Mouse (Mus musculus) spleen, adult 2 months (tissue): Measurements from ENCODE around the gene Slc30a1. TPM values are rescaled to one million over a fixed set of nuclear protein-coding genes. Genes with fewer than 3 reads are reported as not detected.

Experiments
- DNase-seq, 2 experiments: peaks; one replicate each; pipeline versions ENCODE4 v3.0.0 to v3.0.0-alpha.2; 2012 to 2021; ENCODE audit warnings: low spot score in 2 of 2, low read depth in 1 of 2
- H3K27ac ChIP-seq: fragments of 200-500 bp; 2 replicates; pipeline ENCODE4 v1.5.1; 2012; ENCODE audit warnings: low read length, inconsistent platforms; ENCODE audit not compliant: insufficient read depth
- H3K27me3 ChIP-seq: fragments of 200-500 bp; 2 replicates; pipeline ENCODE4 v1.6.1; 2012; ENCODE audit warnings: mild to moderate bottlenecking, moderate library complexity, low read length, inconsistent platforms; ENCODE audit not compliant: control insufficient read depth, insufficient read depth
- H3K36me3 ChIP-seq: fragments of 200-500 bp; 2 replicates; pipeline ENCODE4 v1.6.1; 2012; ENCODE audit warnings: mild to moderate bottlenecking, low read length, inconsistent platforms; ENCODE audit not compliant: control insufficient read depth, insufficient read depth
- H3K4me1 ChIP-seq: fragments of 200-500 bp; 2 replicates; pipeline ENCODE4 v1.6.1; 2011; ENCODE audit warnings: inconsistent platforms; ENCODE audit not compliant: control insufficient read depth, insufficient read depth, insufficient read length
- H3K4me3 ChIP-seq: fragments of 200-500 bp; 2 replicates; pipeline ENCODE4 v1.5.1; 2011; ENCODE audit warnings: mild to moderate bottlenecking, inconsistent platforms; ENCODE audit not compliant: insufficient read depth, insufficient read length; ENCODE audit errors: extremely low read depth
- CTCF ChIP-seq: fragments of 200-500 bp; IDR thresholded peaks from 2 replicates; pipeline ENCODE4 v1.5.1; 2011; ENCODE audit warnings: mild to moderate bottlenecking, inconsistent platforms; ENCODE audit not compliant: insufficient read depth, insufficient read length, insufficient replicate concordance; ENCODE audit errors: extremely low read depth
- POLR2A ChIP-seq: fragments of 200-500 bp; IDR thresholded peaks from 2 replicates; pipeline ENCODE4 v1.6.1; 2011; ENCODE audit warnings: low read depth, low read length, inconsistent platforms
- WGBS: fragments of 180-500 bp; shearing (Covaris S2); methylation state at CpG from one replicate; pipeline ENCODE4 v1.1.7; 2018; 5-methylcytosine and 5-hydroxymethylcytosine counted together
- polyA plus RNA-seq: library from polyadenylated mRNA; depleted of rRNA; stranded (reverse); fragments of >200 nt; gene quantifications from 2 replicates; pipeline ENCODE4 v1.2.3, GENCODE M21; 2012

Gene Slc30a1
- polyA plus RNA-seq, 1 experiment = 8.9 TPM

DNA sequence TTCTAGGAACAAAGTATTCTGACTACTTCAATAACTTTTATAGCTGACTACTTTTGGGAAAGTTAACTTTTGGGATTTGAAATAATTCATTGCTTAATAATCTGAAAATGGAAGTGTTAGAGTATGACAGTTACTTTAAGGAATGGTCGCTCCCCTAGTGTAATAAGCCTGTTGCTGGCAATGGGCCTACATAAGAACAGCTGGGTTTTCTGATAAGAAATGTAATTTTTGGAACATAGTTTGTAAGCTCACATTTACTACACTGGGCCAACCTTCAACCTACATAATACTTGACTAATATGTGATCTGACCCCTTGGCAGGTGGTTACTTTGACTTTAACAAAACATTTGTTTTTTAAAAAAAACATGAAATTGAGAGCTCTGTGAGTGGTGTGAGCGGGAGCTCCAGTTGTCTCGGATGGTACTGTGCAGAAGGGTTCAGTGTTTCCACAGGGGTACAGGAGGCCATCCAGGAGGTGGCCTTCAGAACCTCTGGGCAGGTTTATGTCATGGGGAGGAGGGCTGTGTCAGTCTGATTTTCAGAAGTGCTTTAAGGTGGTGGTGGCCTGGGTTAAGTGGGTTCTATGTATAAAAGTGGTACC, 4.6 kb downstream of the Slc30a1 start:
- H3K27me3 ChIP-seq = no peaks in the 10 kb centered on the region
- no peak for TF ChIP-seq POLR2A
- TF ChIP-seq CTCF = no peak
- DNase-seq = no peak
- no peak overlapping the region for H3K4me3 ChIP-seq
- peaks cover 10% of the 10 kb centered on the region for H3K4me1 ChIP-seq
- peaks cover 12% of the 10 kb centered on the region; the same call in 1 of the 2 replicates for H3K36me3 ChIP-seq
- WGBS = 77% methylated on average over 3 of the region's 3 CpGs
- H3K27ac ChIP-seq = no peak overlapping the region

DNA sequence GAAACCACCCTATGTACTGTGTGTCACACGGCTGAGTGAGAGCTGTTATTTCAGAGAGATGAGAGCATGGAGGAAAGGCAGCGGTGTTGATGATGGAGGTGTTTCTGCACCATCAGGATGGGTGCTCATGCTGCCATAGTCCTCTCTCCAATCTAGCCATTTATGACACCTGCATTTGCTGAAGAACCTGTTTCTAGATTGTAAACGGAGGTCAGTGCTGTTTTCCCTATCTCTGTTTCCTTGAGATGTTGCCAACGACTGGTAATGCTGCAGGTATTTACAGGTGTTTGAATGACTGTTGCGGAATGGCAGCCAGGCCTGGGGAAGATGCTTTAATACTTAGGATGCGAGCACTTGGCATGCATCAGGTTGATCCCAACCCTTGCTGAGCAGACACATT, 8.1 kb downstream of the Slc30a1 start:
- H3K4me3 ChIP-seq = no peak overlapping the region
- 90% methylated on average over 6 of the region's 6 CpGs for WGBS
- H3K27me3 ChIP-seq = no peaks in the 10 kb centered on the region
- peaks cover 6% of the 10 kb centered on the region for H3K4me1 ChIP-seq
- no peak for TF ChIP-seq POLR2A
- H3K27ac ChIP-seq = no peak overlapping the region
- DNase-seq = no peak
- 0 out of 2 replicates have a peak, but pooled peaks cover 3% of the 10 kb centered on the region for H3K36me3 ChIP-seq

DNA sequence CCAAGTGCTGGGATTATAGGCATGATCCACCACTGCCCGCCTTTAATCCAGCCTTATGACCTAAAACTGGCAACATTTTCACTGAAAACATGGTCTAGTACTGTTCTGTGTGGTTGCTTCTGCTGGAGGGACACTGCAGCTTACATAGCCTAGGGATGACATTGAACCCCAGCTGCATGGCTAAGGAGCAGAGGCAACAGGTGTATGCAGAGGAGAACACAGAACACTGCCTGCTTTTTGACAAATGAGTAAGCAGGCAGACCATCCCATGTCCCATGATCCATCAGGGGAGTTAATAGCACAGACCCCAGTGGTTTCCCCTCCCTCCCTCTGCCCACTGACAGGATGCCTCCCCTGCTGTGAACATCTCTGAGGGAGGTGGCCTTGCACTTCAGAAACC, 9.0 kb downstream of the Slc30a1 start:
- H3K27me3 ChIP-seq = no peaks in the 10 kb centered on the region
- WGBS = 83% methylated on average over 1 of the region's 1 CpGs
- no peak overlapping the region for H3K4me3 ChIP-seq
- H3K4me1 ChIP-seq = peaks cover 6% of the 10 kb centered on the region; the same call in 1 of the 2 replicates
- no peak overlapping the region for H3K27ac ChIP-seq
- H3K36me3 ChIP-seq = 0 out of 2 replicates have a peak, but pooled peaks cover 2% of the 10 kb centered on the region
- TF ChIP-seq POLR2A = no peak
- TF ChIP-seq CTCF = no peak
- DNase-seq = no peak

DNA sequence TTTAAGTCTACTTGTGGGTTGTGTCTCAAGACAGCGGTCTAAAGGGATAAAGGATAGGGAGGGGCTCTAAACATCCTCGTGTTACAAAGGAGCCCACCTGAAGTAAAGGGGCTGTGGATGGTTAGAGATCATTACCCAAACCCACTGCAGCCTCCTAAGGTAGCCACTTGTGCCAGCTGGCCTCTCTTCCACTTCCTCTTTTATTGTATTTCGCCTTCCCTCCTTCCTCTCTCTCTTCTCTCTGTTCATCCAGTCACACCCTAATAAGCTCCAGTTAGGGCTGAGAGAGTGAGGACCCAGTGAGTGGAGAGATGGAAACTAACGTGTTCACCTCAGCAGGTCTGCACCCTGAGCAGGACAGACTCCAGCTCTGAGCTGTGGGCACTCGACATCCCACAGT, 10.3 kb downstream of the Slc30a1 start:
- Histone ChIP-seq H3K36me3 (0 out of 2 replicates have a peak, but pooled peaks cover under 1% of the 10 kb centered on the region), H3K4me3 (no peak overlapping the region), H3K4me1 (peaks cover 6% of the 10 kb centered on the region; the same call in 1 of the 2 replicates), H3K27me3 (no peaks in the 10 kb centered on the region), H3K27ac (no peak overlapping the region)
- TF ChIP-seq CTCF (no peak), POLR2A (no peak)
- 22% methylated on average over 5 of the region's 5 CpGs for WGBS
- no peak for DNase-seq

DNA sequence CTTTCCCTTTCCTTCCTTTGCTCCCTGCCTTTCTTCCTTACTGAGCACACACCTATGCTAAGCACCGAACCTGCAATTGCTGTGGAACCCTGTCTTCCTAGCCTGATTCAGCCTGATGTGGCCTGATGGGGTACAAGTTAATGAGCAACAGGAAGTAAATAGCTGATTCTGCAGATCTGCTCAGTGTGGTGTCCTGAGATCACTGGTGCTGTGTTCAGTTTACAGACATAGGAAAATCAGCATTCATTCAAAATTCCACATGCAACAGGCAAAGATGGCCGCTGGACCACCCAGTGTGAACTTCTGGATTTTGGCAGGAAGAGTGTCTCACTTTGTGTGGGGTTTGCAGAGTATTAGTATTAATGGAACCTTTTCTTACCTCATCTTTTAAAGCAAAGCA, 12.8 kb downstream of the Slc30a1 start:
- no peak overlapping the region for H3K27ac ChIP-seq
- no peak for DNase-seq
- 73% methylated on average over 2 of the region's 2 CpGs for WGBS
- TF ChIP-seq CTCF (no peak), POLR2A (no peak)
- H3K36me3 ChIP-seq = no peaks in the 10 kb centered on the region
- no peak overlapping the region for H3K4me3 ChIP-seq
- H3K4me1 ChIP-seq = peaks cover 6% of the 10 kb centered on the region; the same call in 1 of the 2 replicates
- H3K27me3 ChIP-seq = no peaks in the 10 kb centered on the region

DNA sequence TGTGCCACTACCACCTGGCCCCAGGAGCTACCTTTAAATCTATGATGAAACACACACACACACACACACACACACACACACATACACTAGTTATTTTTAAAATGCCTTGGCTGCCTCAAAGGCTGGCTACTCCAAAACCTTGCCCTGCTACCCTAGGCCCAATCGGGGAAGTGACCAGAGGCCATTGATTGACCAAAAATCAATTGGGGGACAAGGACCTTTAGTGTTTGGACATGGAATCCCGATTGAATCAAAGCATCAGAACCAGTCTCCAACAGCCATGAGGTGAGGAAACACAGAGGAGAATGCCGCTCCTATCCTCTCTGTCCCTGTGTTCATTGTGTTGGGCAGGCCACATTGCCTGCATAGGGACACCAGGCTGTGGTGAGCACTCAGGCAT, 15.1 kb downstream of the Slc30a1 start:
- Histone ChIP-seq H3K36me3 (no peaks in the 10 kb centered on the region), H3K27ac (no peak overlapping the region), H3K4me1 (peaks cover 6% of the 10 kb centered on the region; the same call in 1 of the 2 replicates), H3K4me3 (no peak overlapping the region), H3K27me3 (no peaks in the 10 kb centered on the region)
- DNase-seq = no peak
- TF ChIP-seq CTCF (no peak), POLR2A (no peak)
- 97% methylated on average over 3 of the region's 3 CpGs for WGBS

DNA sequence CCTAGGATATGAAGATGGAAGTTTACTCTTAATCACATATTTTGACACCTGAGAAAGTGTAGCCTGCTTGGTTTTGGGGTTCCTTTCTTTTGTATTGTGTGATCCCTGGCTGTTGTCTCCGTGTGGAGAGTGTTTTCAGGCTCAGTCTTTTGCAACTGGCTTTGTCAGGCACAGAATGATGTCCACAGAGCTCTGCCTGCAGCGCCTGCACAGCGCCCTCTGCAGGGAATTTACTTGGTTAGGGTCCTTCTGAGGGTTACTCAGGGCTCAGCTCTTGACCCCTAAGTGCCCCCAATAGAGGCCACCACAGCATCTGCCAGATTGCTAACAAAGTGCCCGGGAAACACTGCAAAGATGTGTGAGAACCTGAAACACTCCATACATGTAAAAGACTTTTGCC, 18.9 kb downstream of the Slc30a1 start:
- H3K27me3 ChIP-seq = no peaks in the 10 kb centered on the region
- 73% methylated on average over 4 of the region's 4 CpGs for WGBS
- H3K27ac ChIP-seq = no peak overlapping the region
- no peak for DNase-seq
- H3K4me1 ChIP-seq = no peaks in the 10 kb centered on the region
- H3K4me3 ChIP-seq = no peak overlapping the region
- TF ChIP-seq POLR2A = no peak
- no peak for TF ChIP-seq CTCF
- H3K36me3 ChIP-seq = no peaks in the 10 kb centered on the region
